8 mouse cellular contexts compared by ENCODE assay signal in the genomic region with DNA sequence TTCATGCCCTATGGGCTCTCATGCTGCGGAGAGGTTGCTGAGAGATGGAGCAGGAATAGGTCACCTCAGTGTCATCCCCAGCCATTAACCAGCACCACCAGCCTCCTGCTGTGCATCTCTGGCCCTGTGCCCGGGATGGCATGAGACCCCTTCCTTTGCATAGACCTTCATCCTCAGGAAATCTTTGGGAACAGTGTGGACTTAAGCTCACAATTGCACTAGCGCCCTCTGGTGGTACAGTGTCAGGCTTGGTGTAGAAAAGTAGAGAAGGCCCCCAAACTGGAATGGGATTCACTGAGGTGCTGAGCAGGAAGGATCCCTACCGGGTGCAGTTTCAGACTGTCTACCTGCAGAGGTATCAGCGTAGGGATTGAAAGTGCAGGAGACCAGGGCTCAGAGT.
A peak's percentile ranks its signal among the peaks of the same experiment; 100 is the strongest.
DNase-seq lines count a peak whose midpoint lies in the region; TF ChIP-seq lines count a peak whose summit lies in the region.

No protein-coding gene starts in this region.

- H3K9ac ChIP-seq in ES-E14 (ENCODE audit: insufficient read depth, low read depth, low read length, poor library complexity, severe bottlenecking), result no peak overlapping the region
- H3K9ac ChIP-seq in liver, adult 2 months (ENCODE audit: low read depth, low read length), result no peak overlapping the region

- no peak for TF ChIP-seq POLR2A in liver, adult 2 months (IDR thresholded peaks at IDR 0.05; ENCODE audit: extremely low read depth, insufficient read depth, low read length)

- DNase-seq in 3T3-L1 (ENCODE audit: low read depth, low spot score) (peak; percentile 63), ES-E14 (ENCODE audit: low read depth, low spot score) (peak; percentile 75)
- DNase-seq in cerebellum, adult 18-20 months, result peak; percentile 47 to 62
- DNase-seq in frontal cortex, adult 2 months (ENCODE audit: extremely low spot score in 1 of 2, low spot score in 1 of 2), result peak; percentile 33 to 87
- DNase-seq in kidney, postnatal 10 days, result peak; percentile 84
- DNase-seq in liver, adult 2 months (ENCODE audit: extremely low read depth, low read depth, low spot score), result peak; percentile 17
- peak; percentile 34 for DNase-seq in retina, adult 2 months (ENCODE audit: low read depth, low spot score)
- DNase-seq in yolk sac, embryonic 10.5 days (ENCODE audit: low spot score), result peak; percentile 5

- no peak overlapping the region for H3K4me3 ChIP-seq in ES-E14 (ENCODE audit: insufficient read depth in 1 of 2, low read depth in 1 of 2, low read length in 2 of 2, poor library complexity in 1 of 2, severe bottlenecking in 1 of 2)
- no peak overlapping the region for H3K4me3 ChIP-seq in liver, adult 2 months (ENCODE audit: insufficient read depth, low read depth, low read length)

- H3K4me1 ChIP-seq in ES-E14 (ENCODE audit: control insufficient read depth in 2 of 2, insufficient read depth in 2 of 2, low read length in 2 of 2, poor library complexity in 1 of 2), result no peaks in the 10 kb centered on the region
- H3K4me1 ChIP-seq in liver, adult 2 months (ENCODE audit: control insufficient read depth, insufficient read depth, low read length), result no peaks in the 10 kb centered on the region

- H3K27ac ChIP-seq in ES-E14 (ENCODE audit: insufficient read depth, low read depth, low read length, poor library complexity, severe bottlenecking), result no peak overlapping the region
- no peak overlapping the region for H3K27ac ChIP-seq in liver, adult 2 months (replicated peaks; ENCODE audit: insufficient read depth, low read depth, low read length)

- H3K79me2 ChIP-seq in liver, adult 2 months (ENCODE audit: control insufficient read depth, insufficient read depth, low read length), result no peaks in the 10 kb centered on the region

- TF ChIP-seq CTCF in liver, adult 2 months (IDR thresholded peaks at IDR 0.05; ENCODE audit: low read depth, low read length), result peak; percentile 40; the same call in 1 of the 2 replicates

- no peaks in the 10 kb centered on the region for H3K27me3 ChIP-seq in liver, adult 2 months (ENCODE audit: control insufficient read depth, insufficient read depth, low read length)

- in situ Hi-C loops in ES-E14 (cut with MboI; ENCODE audit: low sequenced_read_pairs in 2 of 2, unreplicated experiment in 2 of 2), result no loop called here

- H3K36me3 ChIP-seq in ES-E14 (ENCODE audit: control insufficient read depth, insufficient read depth, low read length, poor library complexity, severe bottlenecking), result no peaks in the 10 kb centered on the region
- no peaks in the 10 kb centered on the region for H3K36me3 ChIP-seq in liver, adult 2 months (ENCODE audit: control insufficient read depth, insufficient read depth, low read length)

- H3K9me3 ChIP-seq in ES-E14 (ENCODE audit: control insufficient read depth, insufficient read depth, low read depth, low read length), result no peaks in the 10 kb centered on the region

- WGBS in liver, adult 2 months, result 30% methylated on average over 5 of the region's 5 CpGs

TF ChIP-seq in ES-E14, 5 proteins besides CTCF, POLR2A, EP300 and RAD21:
- TF ChIP-seq ZNF384 (IDR thresholded peaks at IDR 0.05; ENCODE audit: low read depth, low read length) (no peak), HCFC1 (IDR thresholded peaks at IDR 0.05; ENCODE audit: borderline replicate concordance, insufficient read depth, low read length) (no peak), ZC3H11A (IDR thresholded peaks at IDR 0.05; ENCODE audit: borderline replicate concordance, low read depth, low read length) (peak; percentile 54; the same call in 1 of the 2 replicates)

Comparison
In these comparisons a context has a peak if more than half of its experiments do, and no peak if none do; other contexts are left out.
1. DNase-seq: peak in every context shown above with its lines; median percentile 84 in kidney, postnatal 10 days; 75 in ES-E14; 63 in 3T3-L1; 60 in frontal cortex, adult 2 months; 54 in cerebellum, adult 18-20 months; 34 in retina, adult 2 months; 17 in liver, adult 2 months; 5 in yolk sac, embryonic 10.5 days.